Mouse (Mus musculus): ENCODE measurements at regions not wholly inside any gene's neighbourhood (a gene's known extent, or its start where the extent isn't known, plus 50 kb on each side); places are given as distances from the start of the nearest gene placed in this dataset.

DNA sequence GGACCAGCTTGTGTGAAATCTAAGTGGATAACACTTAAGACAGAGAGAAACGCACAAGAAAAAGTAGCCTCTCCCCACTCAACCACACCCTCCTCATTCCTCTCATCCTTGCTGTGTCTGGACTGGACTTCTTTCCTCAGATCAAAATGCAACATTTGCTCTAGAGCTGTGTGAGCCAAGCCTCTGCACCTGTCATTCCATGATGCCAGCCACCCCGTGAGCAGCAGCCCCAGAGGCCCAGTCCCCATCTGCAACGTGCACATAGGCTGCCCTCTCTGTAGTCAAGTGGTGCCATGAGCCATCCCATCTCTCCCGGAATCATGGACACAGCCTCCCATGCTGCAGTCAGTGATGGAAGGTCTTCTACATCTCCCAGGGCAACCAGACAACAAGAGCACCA is 55.1 kb upstream of the Gpc1 start:
- ATAC-seq (replicated peaks in 1 of 2; ENCODE audit: insufficient read depth in 1 of 2, low FRiP score in 2 of 2, low TSS enrichment in 1 of 2, low read depth in 1 of 2, poor library complexity in 2 of 2, severe bottlenecking in 2 of 2) = no peak

- no peak for ATAC-seq (replicated peaks in 1 of 2; ENCODE audit: insufficient read depth in 1 of 2, low FRiP score in 2 of 2, low TSS enrichment in 1 of 2, low read depth in 1 of 2, poor library complexity in 2 of 2, severe bottlenecking in 2 of 2)
Observed at GRCm38 (mm10) chr1:92775908-92776307, 55.5 kb upstream of the Gpc1 start.

GRCm38 (mm10) chr1:92774743-92775692 is 56.4 kb upstream of the Gpc1 start:
- peak; percentile 57 to 70 for ATAC-seq (replicated peaks in 1 of 2; ENCODE audit: insufficient read depth in 1 of 2, low FRiP score in 2 of 2, low TSS enrichment in 1 of 2, low read depth in 1 of 2, poor library complexity in 2 of 2, severe bottlenecking in 2 of 2)

- ATAC-seq (replicated peaks in 1 of 2; ENCODE audit: insufficient read depth in 1 of 2, low FRiP score in 2 of 2, low TSS enrichment in 1 of 2, low read depth in 1 of 2, poor library complexity in 2 of 2, severe bottlenecking in 2 of 2) = no peak
Observed at GRCm38 (mm10) chr1:92774006-92774405, 57.4 kb upstream of the Gpc1 start.

GRCm38 (mm10) chr1:92772784-92773113 is 58.7 kb upstream of the Gpc1 start:
- ATAC-seq (replicated peaks in 1 of 2; ENCODE audit: insufficient read depth in 1 of 2, low FRiP score in 2 of 2, low TSS enrichment in 1 of 2, low read depth in 1 of 2, poor library complexity in 2 of 2, severe bottlenecking in 2 of 2) = no peak

DNA sequence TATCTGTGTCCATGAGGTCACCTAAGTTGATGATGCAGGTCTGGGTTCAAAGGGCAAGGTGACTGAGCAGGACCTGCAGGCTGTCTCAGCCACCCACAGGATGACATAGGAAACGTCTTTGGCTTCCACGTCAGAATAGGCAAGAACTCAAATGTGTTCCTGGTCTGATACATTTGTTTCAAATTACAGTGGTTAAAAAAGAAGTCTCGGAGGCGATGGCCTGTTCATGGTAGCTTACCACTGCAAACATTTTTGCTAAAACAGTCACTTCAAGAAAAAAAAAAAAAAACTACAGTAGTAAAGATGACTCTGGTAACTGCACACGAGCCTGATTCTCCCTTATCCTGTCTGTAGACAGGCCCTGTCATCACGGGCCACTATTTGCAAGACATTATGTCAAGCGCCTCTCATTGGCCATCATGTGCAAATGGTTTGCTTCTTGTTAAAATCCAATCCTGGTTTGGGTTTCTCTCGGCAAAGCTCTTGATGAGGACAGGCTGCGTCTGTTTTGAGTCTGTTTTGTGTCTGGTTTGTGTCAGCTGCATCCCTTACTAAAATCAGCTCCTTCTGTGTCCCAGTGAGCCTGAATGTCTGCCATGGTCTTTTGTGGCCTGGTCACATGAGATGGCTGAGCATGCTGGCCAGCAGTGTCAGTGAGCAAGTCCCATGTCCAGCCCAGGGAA is 59.2 kb upstream of the Gpc1 start:
- ATAC-seq (replicated peaks in 1 of 2; ENCODE audit: insufficient read depth in 1 of 2, low FRiP score in 2 of 2, low TSS enrichment in 1 of 2, low read depth in 1 of 2, poor library complexity in 2 of 2, severe bottlenecking in 2 of 2) = no peak

- ATAC-seq (replicated peaks in 1 of 2; ENCODE audit: insufficient read depth in 1 of 2, low FRiP score in 2 of 2, low TSS enrichment in 1 of 2, low read depth in 1 of 2, poor library complexity in 2 of 2, severe bottlenecking in 2 of 2) = no peak
Observed at GRCm38 (mm10) chr1:92769696-92770095, 61.7 kb upstream of the Gpc1 start.

DNA sequence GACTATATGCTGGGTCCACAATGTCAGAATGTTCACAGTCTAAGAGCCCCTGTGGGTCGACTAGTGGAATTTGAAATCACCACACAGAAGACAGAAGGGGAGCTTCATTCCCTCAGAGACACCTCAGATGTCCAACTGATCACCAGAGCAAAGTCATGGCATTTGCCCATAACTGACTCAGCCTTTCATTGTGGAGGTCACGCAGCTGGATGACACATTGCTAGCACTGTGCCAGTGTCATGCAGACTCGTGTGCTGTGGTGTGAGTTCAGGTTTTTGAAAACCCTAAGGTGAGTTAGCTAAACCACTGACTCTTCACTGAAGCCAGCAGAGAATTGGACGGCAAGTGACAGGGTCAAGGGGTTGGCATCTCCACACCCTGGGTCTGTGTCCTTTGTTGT is 62.3 kb upstream of the Gpc1 start:
- no peak for ATAC-seq (replicated peaks in 1 of 2; ENCODE audit: insufficient read depth in 1 of 2, low FRiP score in 2 of 2, low TSS enrichment in 1 of 2, low read depth in 1 of 2, poor library complexity in 2 of 2, severe bottlenecking in 2 of 2)

- ATAC-seq (replicated peaks in 1 of 2; ENCODE audit: insufficient read depth in 1 of 2, low FRiP score in 2 of 2, low TSS enrichment in 1 of 2, low read depth in 1 of 2, poor library complexity in 2 of 2, severe bottlenecking in 2 of 2) = no peak
Observed at GRCm38 (mm10) chr1:92766496-92766895, 64.9 kb upstream of the Gpc1 start.

GRCm38 (mm10) chr1:92754793-92755488 is 76.5 kb upstream of the Gpc1 start:
- peak; percentile 60 to 83 for ATAC-seq (replicated peaks in 1 of 2; ENCODE audit: insufficient read depth in 1 of 2, low FRiP score in 2 of 2, low TSS enrichment in 1 of 2, low read depth in 1 of 2, poor library complexity in 2 of 2, severe bottlenecking in 2 of 2)

DNA sequence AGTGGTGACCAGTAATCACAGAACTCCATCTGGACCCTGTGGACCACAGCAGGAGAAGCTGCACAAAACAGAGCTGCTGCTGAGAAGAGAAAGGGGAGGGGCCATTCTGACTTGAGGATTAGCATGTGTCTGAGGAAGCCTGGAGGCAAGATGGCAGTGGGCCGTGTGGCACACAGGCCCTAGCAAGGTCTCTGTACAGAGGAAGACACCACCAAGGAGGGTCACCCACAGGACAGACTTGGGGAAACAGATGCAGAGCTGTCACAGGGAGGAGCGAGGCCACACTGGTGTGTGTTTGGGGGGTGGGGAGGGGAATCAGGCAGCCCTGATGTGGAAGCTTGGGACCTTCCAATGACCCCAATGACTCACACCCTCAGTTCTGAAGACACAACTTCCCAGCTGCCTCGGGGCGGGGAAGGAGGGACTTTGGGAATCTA is 79.7 kb upstream of the Gpc1 start:
- ATAC-seq (replicated peaks in 1 of 2; ENCODE audit: insufficient read depth in 1 of 2, low FRiP score in 2 of 2, low TSS enrichment in 1 of 2, low read depth in 1 of 2, poor library complexity in 2 of 2, severe bottlenecking in 2 of 2) = no peak

DNA sequence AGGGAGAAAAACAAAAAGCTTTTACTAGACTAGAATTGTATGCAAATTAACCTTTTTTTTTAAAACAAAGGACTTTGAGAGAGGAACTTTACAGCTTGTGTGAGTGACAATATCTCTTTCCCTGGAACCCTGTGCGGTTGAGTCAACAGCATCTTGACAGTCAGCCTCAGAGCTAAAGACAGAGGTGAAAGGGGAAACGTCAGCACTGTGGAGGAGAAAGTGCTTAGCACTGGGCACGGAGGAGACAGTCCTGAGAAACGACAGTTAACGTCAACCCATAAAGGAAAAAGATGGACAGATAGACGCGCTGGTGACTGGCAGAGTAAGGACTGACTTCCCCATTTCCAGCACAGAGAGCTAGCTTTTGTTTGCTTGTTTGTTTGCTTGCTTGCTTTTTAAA is 82.0 kb upstream of the Gpc1 start:
- 0 out of 4 replicates have a peak, but pooled peaks of 1 of the 2 experiments have one; percentile 25 for ATAC-seq (replicated peaks in 1 of 2; ENCODE audit: insufficient read depth in 1 of 2, low FRiP score in 2 of 2, low TSS enrichment in 1 of 2, low read depth in 1 of 2, poor library complexity in 2 of 2, severe bottlenecking in 2 of 2)

GRCm38 (mm10) chr1:92745284-92745683 is 86.2 kb upstream of the Gpc1 start:
- no peak for ATAC-seq (replicated peaks in 1 of 2; ENCODE audit: insufficient read depth in 1 of 2, low FRiP score in 2 of 2, low TSS enrichment in 1 of 2, low read depth in 1 of 2, poor library complexity in 2 of 2, severe bottlenecking in 2 of 2)

DNA sequence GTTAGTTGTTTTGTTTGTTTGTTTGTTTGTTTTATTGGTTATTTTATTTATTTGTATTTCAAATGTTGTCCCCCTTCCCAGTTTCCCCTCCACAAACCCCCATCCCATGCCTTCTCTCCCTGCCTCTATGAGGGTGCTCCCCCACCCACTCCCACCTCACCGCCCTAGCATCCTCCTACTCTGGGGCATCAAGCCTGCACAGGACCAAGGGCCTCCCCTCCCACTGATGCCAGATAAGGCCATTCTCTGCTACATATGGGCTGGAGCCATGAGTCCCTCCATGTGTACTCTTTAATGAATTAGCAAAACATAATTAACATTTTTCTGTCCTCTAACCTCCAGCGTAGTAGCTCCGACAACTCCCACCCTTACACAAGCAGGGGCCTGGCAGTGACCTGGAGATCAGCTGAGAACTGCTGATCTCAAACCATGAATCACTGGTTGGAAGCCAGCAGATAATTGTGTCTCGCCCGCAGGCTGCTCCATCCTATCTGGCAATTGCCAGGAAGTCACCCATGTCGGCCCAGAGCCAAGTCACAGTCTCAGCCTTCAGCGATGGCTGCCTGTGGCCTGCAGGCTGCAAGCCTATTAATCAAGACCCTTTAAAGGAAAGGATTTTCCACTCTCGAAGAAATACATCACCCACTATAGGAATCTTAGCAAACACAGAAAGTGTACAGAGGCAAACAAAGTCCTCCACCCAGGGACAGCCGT is 86.8 kb upstream of the Gpc1 start:
- ATAC-seq (replicated peaks in 1 of 2; ENCODE audit: insufficient read depth in 1 of 2, low FRiP score in 2 of 2, low TSS enrichment in 1 of 2, low read depth in 1 of 2, poor library complexity in 2 of 2, severe bottlenecking in 2 of 2) = no peak

DNA sequence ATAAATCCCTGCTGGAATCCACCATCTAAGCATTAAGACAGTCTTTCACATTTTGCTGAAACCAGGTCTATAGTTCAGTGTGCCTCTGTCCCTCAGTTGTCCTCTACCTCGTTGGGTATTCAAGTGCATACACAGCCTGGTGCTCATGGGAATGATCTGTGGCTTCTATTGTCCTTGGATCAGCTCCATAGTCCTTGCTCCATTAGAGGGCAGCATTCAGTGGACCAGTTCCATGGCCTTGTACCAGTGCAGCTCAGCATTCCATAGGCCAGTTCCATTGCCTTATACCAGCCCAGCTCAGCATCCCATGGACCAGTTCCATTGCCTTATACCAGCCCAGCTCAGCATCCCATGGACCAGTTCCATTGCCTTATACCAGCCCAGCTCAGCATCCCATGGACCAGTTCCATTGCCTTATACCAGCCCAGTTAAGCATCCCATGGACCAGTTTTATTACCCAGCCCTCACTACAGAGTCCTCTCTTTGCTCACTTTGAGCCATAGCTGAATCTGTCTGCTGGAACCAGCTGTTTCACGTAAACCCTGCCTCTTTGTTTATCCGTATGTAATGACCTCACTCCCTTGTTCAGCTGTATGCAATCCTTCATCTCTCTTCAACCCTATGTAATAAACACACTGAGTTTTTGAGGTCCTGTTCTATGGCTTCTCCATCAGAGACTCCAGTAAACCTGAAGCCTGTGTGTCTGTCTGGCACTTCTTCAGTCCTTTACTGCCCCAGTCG is 88.4 kb upstream of the Gpc1 start:
- no peak for ATAC-seq (replicated peaks in 1 of 2; ENCODE audit: insufficient read depth in 1 of 2, low FRiP score in 2 of 2, low TSS enrichment in 1 of 2, low read depth in 1 of 2, poor library complexity in 2 of 2, severe bottlenecking in 2 of 2)

GRCm38 (mm10) chr1:92742300-92742699 is 89.1 kb upstream of the Gpc1 start:
- ATAC-seq (replicated peaks in 1 of 2; ENCODE audit: insufficient read depth in 1 of 2, low FRiP score in 2 of 2, low TSS enrichment in 1 of 2, low read depth in 1 of 2, poor library complexity in 2 of 2, severe bottlenecking in 2 of 2) = peak; percentile 72 to 77

GRCm38 (mm10) chr1:92741047-92741446 is 90.4 kb upstream of the Gpc1 start:
- ATAC-seq (replicated peaks in 1 of 2; ENCODE audit: insufficient read depth in 1 of 2, low FRiP score in 2 of 2, low TSS enrichment in 1 of 2, low read depth in 1 of 2, poor library complexity in 2 of 2, severe bottlenecking in 2 of 2) = no peak

All from hematopoietic stem cell, adult 5-6 weeks (primary cell).